Mouse (Mus musculus): ENCODE measurements around the gene Kit. TPM values are rescaled to one million over a fixed set of nuclear protein-coding genes. Genes with fewer than 3 reads are reported as not detected.

Kit gene
- polyA plus RNA-seq, 1 experiment from 2014 or later = 25.8 TPM

DNA sequence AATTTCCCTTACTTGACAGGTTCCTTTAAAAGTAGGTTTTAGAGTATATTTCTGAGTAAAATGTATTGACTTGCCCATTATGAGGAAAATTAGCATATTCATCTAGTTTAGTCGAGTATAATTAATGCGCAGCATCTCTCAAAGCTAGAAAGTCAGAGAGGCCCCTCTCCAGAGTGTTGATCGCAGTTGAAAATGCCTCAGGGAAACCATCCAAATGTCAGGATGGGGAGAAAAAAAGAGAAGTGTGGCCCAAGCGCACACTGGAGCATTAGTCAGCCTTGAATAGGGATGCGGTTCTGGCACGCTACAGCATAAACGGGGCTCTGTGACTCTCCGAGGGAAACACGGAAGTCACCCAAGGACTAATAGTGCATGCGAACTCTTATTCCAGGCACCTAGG lies 20.6 kb downstream of the Kit start:
- no peak overlapping the region for H3K27ac ChIP-seq
- peaks cover 63% of the 10 kb centered on the region for H3K4me1 ChIP-seq
- H3K4me3 ChIP-seq = no peak overlapping the region
- H3K9ac ChIP-seq = no peak overlapping the region
- H3K9me3 ChIP-seq (replicated peaks) = no peaks in the 10 kb centered on the region
- H3K36me3 ChIP-seq = no peaks in the 10 kb centered on the region
- 88% methylated on average over 10 of the region's 10 CpGs for WGBS (ENCODE audit: insufficient replicate concordance)
- H3K4me2 ChIP-seq = no peak overlapping the region
- H3K27me3 ChIP-seq (replicated peaks) = no peaks in the 10 kb centered on the region
- no peak for ATAC-seq

GRCm38 (mm10) chr5:75596211-75596610 lies 21.5 kb downstream of the Kit start:
- H3K9me3 ChIP-seq (replicated peaks) = no peaks in the 10 kb centered on the region
- no peak overlapping the region for H3K4me3 ChIP-seq
- peaks cover 65% of the 10 kb centered on the region for H3K4me1 ChIP-seq
- H3K4me2 ChIP-seq = no peak overlapping the region
- ATAC-seq = no peak
- H3K36me3 ChIP-seq = no peaks in the 10 kb centered on the region
- WGBS (ENCODE audit: insufficient replicate concordance) = 64% methylated on average over 14 of the region's 14 CpGs
- H3K27ac ChIP-seq = no peak overlapping the region
- no peaks in the 10 kb centered on the region for H3K27me3 ChIP-seq (replicated peaks)
- H3K9ac ChIP-seq = no peak overlapping the region

GRCm38 (mm10) chr5:75597316-75597715 lies 22.6 kb downstream of the Kit start:
- Histone ChIP-seq H3K4me1 (peaks cover 63% of the 10 kb centered on the region), H3K27me3 (replicated peaks) (no peaks in the 10 kb centered on the region), H3K27ac (no peak overlapping the region), H3K9ac (no peak overlapping the region), H3K36me3 (no peaks in the 10 kb centered on the region), H3K9me3 (replicated peaks) (no peaks in the 10 kb centered on the region), H3K4me2 (no peak overlapping the region), H3K4me3 (no peak overlapping the region)
- no peak for ATAC-seq
- WGBS (ENCODE audit: insufficient replicate concordance) = 79% methylated on average over 2 of the region's 2 CpGs

GRCm38 (mm10) chr5:75598491-75598890 lies 23.8 kb downstream of the Kit start:
- H3K4me2 ChIP-seq = no peak overlapping the region
- no peak overlapping the region for H3K4me3 ChIP-seq
- WGBS (ENCODE audit: insufficient replicate concordance) = 83% methylated on average over 13 of the region's 13 CpGs
- no peak overlapping the region for H3K27ac ChIP-seq
- no peaks in the 10 kb centered on the region for H3K36me3 ChIP-seq
- peaks cover 73% of the 10 kb centered on the region for H3K4me1 ChIP-seq
- no peaks in the 10 kb centered on the region for H3K27me3 ChIP-seq (replicated peaks)
- no peak for ATAC-seq
- no peak overlapping the region for H3K9ac ChIP-seq
- H3K9me3 ChIP-seq (replicated peaks) = no peaks in the 10 kb centered on the region

DNA sequence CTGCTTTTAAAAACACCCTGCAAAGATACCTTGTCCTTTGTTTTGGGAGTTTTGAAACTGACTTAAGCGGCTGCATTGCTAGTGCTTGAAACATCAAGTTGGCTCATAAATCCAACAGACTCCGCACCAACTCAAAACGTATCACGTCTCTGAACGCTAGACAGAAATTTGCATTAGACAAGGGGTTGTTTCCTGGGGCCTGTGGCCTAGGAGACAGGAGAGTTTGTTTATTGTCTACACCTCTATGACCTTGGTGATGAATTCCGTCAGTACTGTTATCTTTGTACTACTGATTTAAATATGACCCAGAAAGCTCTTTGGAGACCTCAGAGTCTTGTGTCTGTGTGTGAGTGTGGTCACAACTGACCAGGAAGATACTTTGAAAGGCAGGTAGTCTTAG lies 25.3 kb downstream of the Kit start:
- Histone ChIP-seq H3K36me3 (no peaks in the 10 kb centered on the region), H3K4me3 (no peak overlapping the region), H3K4me2 (no peak overlapping the region), H3K27ac (no peak overlapping the region), H3K27me3 (replicated peaks) (no peaks in the 10 kb centered on the region), H3K9me3 (replicated peaks) (no peaks in the 10 kb centered on the region), H3K9ac (no peak overlapping the region), H3K4me1 (peaks cover 86% of the 10 kb centered on the region)
- 73% methylated on average over 6 of the region's 6 CpGs for WGBS (ENCODE audit: insufficient replicate concordance)
- no peak for ATAC-seq

DNA sequence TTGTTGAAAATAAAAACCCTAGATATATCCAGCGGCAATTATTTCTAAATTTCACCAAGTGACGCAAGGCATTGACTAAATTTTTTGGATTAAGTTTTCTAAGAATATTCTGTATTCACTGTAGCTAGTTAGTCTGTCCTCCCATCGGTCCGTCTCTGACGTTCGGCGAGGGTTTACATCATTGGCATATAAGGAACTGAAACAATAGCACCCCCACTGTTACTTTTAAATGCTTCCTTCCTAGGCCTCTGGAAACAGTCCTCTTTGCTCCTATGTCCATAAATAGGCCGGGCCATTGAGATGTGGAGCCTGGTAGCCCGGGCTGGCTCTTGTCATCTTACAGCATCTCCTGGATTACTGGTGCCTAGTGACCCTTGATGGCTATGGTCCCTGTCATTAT lies 29.5 kb downstream of the Kit start:
- Histone ChIP-seq H3K4me2 (no peak overlapping the region), H3K9me3 (replicated peaks) (no peaks in the 10 kb centered on the region), H3K36me3 (0 out of 2 replicates have a peak, but pooled peaks cover 2% of the 10 kb centered on the region), H3K27ac (no peak overlapping the region), H3K4me1 (peaks cover 86% of the 10 kb centered on the region), H3K9ac (no peak overlapping the region), H3K4me3 (no peak overlapping the region), H3K27me3 (replicated peaks) (no peaks in the 10 kb centered on the region)
- ATAC-seq = no peak
- 70% methylated on average over 9 of the region's 9 CpGs for WGBS (ENCODE audit: insufficient replicate concordance)

DNA sequence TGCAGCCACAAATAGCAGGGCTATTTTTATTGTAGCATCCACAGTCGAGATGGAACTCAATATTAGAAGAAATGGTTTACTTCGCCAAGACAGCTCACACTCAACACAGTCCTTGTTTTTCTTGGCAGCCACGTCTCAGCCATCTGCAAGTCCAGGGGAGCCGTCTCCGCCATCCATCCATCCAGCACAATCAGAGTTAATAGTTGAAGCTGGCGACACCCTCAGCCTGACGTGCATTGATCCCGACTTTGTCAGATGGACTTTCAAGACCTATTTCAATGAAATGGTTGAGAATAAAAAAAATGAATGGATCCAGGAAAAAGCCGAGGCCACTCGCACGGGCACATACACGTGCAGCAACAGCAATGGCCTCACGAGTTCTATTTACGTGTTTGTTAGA lies 32.2 kb downstream of the Kit start:
- H3K9ac ChIP-seq = no peak overlapping the region
- H3K4me1 ChIP-seq = peaks cover 68% of the 10 kb centered on the region
- WGBS (ENCODE audit: insufficient replicate concordance) = 61% methylated on average over 14 of the region's 14 CpGs
- H3K27ac ChIP-seq = peak overlapping the region; percentile 61; the same call in 1 of the 2 replicates
- no peaks in the 10 kb centered on the region for H3K27me3 ChIP-seq (replicated peaks)
- ATAC-seq = no peak
- H3K4me2 ChIP-seq = no peak overlapping the region
- H3K9me3 ChIP-seq (replicated peaks) = no peaks in the 10 kb centered on the region
- H3K36me3 ChIP-seq = peaks cover 17% of the 10 kb centered on the region; the same call in 1 of the 2 replicates
- H3K4me3 ChIP-seq = no peak overlapping the region

DNA sequence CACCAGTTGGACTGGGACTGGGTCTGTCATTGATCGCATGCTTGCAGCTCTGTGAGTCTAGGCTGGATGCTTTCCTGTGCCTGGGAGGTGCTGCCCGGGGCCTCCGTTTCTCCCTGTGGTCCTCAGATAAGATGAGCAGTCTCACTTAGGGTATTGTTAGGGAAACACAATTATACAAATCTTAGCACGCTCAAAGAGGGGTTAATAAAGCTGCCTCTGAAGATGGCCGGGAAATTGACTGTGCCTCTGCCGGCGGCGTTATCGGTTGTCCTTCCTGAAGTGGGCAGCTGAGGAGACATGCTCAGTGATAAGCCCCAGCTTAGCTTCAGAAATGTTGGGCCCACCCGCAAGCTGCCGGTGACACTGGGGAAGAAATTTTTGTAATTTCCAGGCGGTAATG lies 33.3 kb downstream of the Kit start:
- H3K27ac ChIP-seq = peak overlapping the region; percentile 61
- 16% methylated on average over 12 of the region's 12 CpGs for WGBS (ENCODE audit: insufficient replicate concordance)
- peak overlapping the region; percentile 59 for H3K4me2 ChIP-seq
- H3K9ac ChIP-seq = peak overlapping the region; percentile 31; the same call in 1 of the 2 replicates
- no peaks in the 10 kb centered on the region for H3K9me3 ChIP-seq (replicated peaks)
- H3K4me1 ChIP-seq = peaks cover 57% of the 10 kb centered on the region
- peak; percentile 83 for ATAC-seq
- H3K36me3 ChIP-seq = peaks cover 17% of the 10 kb centered on the region; the same call in 1 of the 2 replicates
- 0 out of 2 replicates have a peak overlapping the region, but pooled peaks have one; percentile 6 for H3K4me3 ChIP-seq
- H3K27me3 ChIP-seq (replicated peaks) = no peaks in the 10 kb centered on the region

GRCm38 (mm10) chr5:75612380-75612779 lies 37.7 kb downstream of the Kit start:
- H3K4me2 ChIP-seq = no peak overlapping the region
- H3K36me3 ChIP-seq = peaks cover 24% of the 10 kb centered on the region; the same call in 1 of the 2 replicates
- WGBS (ENCODE audit: insufficient replicate concordance) = 85% methylated on average over 1 of the region's 1 CpGs
- no peaks in the 10 kb centered on the region for H3K27me3 ChIP-seq (replicated peaks)
- H3K4me1 ChIP-seq = peaks cover 18% of the 10 kb centered on the region
- no peaks in the 10 kb centered on the region for H3K9me3 ChIP-seq (replicated peaks)
- no peak overlapping the region for H3K9ac ChIP-seq
- H3K4me3 ChIP-seq = no peak overlapping the region
- ATAC-seq = no peak
- H3K27ac ChIP-seq = no peak overlapping the region

DNA sequence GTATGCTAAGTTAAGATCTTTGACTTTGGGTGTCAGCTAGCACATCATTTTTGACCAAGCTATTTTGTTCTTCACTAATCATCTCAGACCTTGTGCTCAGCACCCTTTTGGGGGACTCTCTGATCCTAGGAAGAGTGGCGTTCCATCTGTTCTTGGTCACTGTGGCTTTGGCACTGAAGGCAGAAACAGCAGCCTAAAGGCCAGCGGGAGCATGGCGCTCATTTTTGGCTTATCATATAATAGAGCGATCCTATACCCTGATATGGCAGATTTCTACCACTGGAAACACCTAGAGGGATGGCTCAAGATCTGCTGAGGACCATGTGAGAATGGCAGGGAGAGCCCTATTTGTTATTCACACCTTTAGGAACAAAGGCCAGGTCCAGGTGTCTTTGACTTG lies 38.2 kb downstream of the Kit start:
- Histone ChIP-seq H3K4me2 (no peak overlapping the region), H3K4me1 (peaks cover 13% of the 10 kb centered on the region), H3K27ac (no peak overlapping the region), H3K4me3 (no peak overlapping the region), H3K36me3 (peaks cover 24% of the 10 kb centered on the region; the same call in 1 of the 2 replicates), H3K9ac (no peak overlapping the region), H3K27me3 (replicated peaks) (no peaks in the 10 kb centered on the region), H3K9me3 (replicated peaks) (no peaks in the 10 kb centered on the region)
- ATAC-seq = no peak
- 79% methylated on average over 4 of the region's 4 CpGs for WGBS (ENCODE audit: insufficient replicate concordance)

GRCm38 (mm10) chr5:75615000-75615571 lies 40.4 kb downstream of the Kit start:
- peaks cover 24% of the 10 kb centered on the region; the same call in 1 of the 2 replicates for H3K36me3 ChIP-seq
- no peak overlapping the region for H3K4me2 ChIP-seq
- no peak overlapping the region for H3K9ac ChIP-seq
- no peak for ATAC-seq
- H3K9me3 ChIP-seq (replicated peaks) = no peaks in the 10 kb centered on the region
- no peaks in the 10 kb centered on the region for H3K27me3 ChIP-seq (replicated peaks)
- no peak overlapping the region for H3K4me3 ChIP-seq
- WGBS (ENCODE audit: insufficient replicate concordance) = 83% methylated on average over 11 of the region's 11 CpGs
- H3K27ac ChIP-seq = no peak overlapping the region
- H3K4me1 ChIP-seq = no peaks in the 10 kb centered on the region

- Histone ChIP-seq H3K36me3 (peaks cover 24% of the 10 kb centered on the region; the same call in 1 of the 2 replicates), H3K4me2 (no peak overlapping the region), H3K4me3 (no peak overlapping the region), H3K9ac (no peak overlapping the region), H3K27ac (no peak overlapping the region), H3K27me3 (replicated peaks) (no peaks in the 10 kb centered on the region), H3K9me3 (replicated peaks) (no peaks in the 10 kb centered on the region), H3K4me1 (no peaks in the 10 kb centered on the region)
- no peak for ATAC-seq
- 77% methylated on average over 8 of the region's 8 CpGs for WGBS (ENCODE audit: insufficient replicate concordance)
Observed at GRCm38 (mm10) chr5:75615624-75616023, 40.9 kb downstream of the Kit start.

DNA sequence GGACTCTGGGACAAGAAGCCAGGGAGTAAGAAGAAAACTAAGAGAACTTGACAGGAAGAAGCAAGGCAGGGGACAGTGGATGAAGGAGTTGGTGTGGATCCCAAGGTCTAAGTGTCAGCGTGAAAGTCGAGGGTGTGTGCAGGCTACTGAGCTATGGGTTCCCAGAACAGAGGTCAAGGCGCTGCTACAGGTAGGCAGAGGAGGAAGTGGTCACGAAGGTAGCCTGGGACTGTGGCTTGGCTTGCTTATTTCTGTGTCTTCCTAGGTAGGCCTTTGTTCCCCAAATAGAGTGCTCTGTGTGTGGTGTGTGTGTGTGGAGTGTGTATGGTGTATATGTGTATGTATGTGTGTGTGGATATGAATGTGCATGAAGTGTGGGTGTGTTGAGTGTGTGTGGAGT lies 47.7 kb downstream of the Kit start:
- peaks cover 27% of the 10 kb centered on the region; the same call in 1 of the 2 replicates for H3K36me3 ChIP-seq
- no peak overlapping the region for H3K4me3 ChIP-seq
- no peak overlapping the region for H3K4me2 ChIP-seq
- no peak overlapping the region for H3K9ac ChIP-seq
- H3K27ac ChIP-seq = no peak overlapping the region
- ATAC-seq = no peak
- H3K27me3 ChIP-seq (replicated peaks) = no peaks in the 10 kb centered on the region
- no peaks in the 10 kb centered on the region for H3K9me3 ChIP-seq (replicated peaks)
- WGBS (ENCODE audit: insufficient replicate concordance) = 77% methylated on average over 4 of the region's 4 CpGs
- peaks cover 26% of the 10 kb centered on the region for H3K4me1 ChIP-seq

All from liver, embryonic 12.5 days (tissue).